Mouse (Mus musculus): ENCODE data around the gene Cyp4f17. TPM values are rescaled to one million over a fixed set of nuclear protein-coding genes. Genes with fewer than 3 reads are reported as not detected.
"Not testable (repeated sequence)": the region's sequence is repeated elsewhere in the genome, so short reads cannot be mapped to it uniquely, and the experiment has no call there.

Cyp4f17 gene
- total RNA-seq, 2 experiments from 2014 or later = 1.5 to 2.0 TPM

DNA sequence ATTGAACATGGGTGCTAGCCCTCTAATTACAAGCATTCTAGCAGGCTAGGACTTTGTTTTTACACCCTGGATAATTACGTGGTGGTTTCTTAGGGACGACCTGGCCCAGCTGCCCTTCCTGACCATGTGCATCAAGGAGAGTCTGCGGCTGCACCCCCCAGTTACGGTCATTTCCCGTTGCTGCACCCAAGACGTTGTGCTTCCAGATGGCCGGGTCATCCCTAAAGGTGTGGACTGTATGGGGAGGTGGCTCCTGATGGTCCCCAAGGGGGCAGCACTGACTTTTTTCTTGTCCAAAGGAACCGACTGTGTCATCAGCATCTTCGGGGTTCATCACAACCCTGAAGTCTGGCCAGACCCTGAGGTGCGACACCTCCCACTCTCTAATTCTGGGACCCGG, 21.9 kb downstream of the Cyp4f17 start:
- no peak for DNase-seq

DNA sequence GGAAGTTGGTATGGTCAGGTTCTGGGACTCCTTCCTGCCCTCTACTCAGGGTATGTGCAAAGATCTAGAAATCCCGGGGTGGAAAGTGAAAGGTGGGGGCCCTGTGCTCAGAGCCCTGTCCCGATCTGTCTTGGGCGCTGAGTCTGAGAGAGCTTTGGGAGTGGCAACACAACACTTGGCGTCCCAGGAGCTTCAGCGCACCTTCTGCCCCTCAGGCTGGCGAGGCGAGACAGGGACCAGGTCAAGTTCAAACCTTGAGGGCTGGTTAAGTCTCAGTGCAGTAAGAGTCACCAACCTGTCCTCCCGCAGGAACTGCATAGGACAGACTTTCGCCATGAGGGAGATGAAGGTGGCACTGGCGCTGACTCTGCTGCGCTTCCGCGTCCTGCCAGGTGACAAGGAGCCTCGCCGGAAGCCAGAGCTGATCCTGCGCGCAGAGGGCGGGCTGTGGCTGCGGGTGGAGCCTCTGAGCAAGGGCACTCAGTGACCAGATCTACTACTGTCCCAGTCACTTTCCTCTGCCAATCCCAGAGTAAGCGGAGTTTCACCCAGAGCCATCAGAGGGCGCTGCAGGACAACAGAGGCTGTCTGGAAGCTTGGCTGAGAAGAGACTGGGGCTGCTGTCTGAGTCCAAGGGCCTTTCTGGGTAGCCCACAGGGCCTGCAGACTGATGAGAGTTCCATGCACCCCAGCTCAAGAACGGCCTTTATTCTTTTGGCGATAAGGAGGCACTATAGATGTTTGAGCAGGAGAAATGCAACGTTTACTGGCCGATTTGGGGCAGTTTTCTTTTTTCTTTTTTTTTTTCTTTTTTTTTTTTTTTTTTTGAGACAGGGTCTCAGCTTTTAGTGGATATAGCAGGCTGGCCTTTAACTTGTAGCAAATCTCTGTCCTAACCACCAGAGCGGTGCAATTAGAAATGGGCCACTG, 22.8 kb downstream of the Cyp4f17 start:
- peak; percentile 78 for DNase-seq

DNA sequence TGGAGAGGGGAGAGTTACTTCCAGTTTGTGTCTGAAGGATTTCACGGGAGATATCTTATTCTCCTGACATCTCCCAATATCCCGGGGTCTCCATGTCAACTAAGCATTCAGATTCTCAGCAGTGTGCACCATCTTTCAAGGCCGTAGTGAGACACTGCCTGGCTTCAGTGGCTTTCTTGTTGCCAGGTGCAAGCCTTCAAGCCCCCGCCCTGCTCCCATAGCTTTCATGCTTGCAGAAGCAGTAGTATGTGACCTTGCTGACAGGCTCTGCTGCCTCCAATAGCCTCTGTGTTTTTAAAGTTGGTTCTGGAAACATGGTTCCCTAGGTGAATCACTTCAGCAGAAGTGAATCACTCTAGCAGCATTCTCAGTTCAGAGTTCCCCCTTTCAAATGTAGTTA, 26.5 kb downstream of the Cyp4f17 start:
- not testable (repeated sequence) for DNase-seq

DNA sequence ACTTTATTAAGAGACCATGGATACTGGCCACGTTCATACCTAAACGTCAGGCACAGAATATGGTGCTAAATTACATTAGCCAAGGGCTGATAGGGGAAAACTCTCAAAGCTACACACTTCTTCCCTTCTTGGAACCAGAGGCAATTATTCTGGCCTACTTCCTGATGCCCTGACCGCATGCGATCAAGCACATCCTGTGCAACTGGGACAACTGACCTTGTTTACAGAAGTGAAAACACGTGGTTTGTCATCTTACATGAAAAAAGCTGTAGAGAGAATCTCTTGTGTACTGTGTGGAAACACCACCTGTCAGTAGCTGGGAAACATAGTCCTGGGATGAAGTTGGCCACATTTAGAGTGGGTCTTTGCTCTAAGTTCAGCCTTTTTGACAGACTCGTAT, 28.2 kb downstream of the Cyp4f17 start:
- DNase-seq = no peak

DNA sequence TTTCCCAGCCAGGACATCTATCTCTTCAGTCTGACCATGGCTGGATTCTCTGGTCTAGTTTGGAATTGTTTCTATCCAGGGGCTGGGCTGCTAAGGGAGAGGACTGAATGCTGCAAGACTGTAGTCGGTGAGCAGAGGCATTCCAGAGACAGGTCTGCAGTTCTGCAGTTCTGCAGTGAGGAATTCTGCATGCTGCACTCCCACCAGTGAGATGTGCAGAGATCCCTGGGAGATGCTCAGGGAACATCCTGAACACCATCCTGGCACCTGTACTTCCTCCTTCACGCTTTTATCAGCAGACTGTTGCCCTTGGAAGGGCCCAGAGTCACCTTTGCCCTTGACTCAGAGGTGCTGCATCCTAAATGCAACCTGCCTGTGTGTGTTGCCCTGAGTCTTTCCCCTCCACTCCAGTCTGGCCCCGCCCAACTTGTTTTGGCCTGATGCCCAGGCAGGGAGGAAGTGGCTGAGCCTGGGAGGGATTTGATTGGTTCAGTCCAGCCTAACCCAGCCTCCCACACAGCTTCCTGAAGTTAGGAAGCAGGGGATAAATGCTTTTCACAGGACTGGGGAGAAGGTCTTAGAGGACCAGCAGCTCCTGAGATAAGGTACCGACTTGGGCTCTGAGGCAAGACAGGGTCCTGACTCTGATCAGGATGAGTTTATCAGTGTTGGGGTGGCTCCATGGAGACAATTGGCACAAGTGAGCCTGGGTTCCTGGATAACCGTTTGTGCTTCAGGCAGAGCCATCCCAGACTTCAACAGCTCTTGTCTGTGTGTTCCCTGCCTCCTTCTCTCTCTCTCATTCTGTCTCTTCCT, 30.4 kb downstream of the Cyp4f17 start, which contains the start of gene Cyp4f16:
Cyp4f16 (plus strand) TSS at position 508 of the 816 bp plus-strand sequence.
- DNase-seq = peak; percentile 82

DNA sequence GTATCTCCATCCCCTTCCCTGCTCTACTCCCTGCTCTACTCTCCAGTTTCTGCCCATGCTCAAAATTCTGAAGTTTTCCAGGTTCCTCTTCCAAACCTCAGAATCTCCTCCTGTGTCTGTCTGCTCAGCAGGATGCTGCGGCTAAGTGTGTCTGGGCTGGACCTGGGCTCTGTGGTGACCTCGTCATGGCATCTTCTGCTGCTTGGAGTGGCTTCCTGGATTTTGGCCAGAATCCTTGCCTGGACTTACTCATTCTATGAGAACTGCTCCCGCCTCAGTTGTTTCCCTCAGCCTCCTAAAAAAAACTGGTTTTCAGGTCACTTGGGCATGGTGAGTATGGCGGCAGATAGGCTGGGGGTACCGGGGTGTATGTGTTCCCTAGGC, 31.0 kb downstream of the Cyp4f17 start:
- DNase-seq = no peak

DNA sequence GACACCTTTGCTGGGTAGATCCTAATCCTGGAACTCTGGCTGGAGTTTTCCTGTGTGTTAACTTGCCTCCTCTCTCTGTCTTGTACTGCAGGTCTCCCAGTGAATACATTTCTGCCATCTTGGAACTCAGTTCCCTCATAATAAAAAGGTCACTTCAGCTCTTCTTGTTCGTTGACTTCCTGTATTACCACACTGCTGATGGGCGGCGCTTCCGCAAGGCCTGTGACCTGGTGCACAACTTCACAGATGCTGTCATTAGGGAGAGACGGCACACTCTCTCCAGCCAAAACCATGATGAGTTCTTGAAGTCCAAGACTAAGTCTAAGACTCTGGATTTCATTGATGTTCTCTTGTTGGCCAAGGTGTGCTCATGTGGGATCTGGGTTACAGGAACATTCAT, 38.9 kb downstream of the Cyp4f17 start:
- DNase-seq = not testable (repeated sequence)

DNA sequence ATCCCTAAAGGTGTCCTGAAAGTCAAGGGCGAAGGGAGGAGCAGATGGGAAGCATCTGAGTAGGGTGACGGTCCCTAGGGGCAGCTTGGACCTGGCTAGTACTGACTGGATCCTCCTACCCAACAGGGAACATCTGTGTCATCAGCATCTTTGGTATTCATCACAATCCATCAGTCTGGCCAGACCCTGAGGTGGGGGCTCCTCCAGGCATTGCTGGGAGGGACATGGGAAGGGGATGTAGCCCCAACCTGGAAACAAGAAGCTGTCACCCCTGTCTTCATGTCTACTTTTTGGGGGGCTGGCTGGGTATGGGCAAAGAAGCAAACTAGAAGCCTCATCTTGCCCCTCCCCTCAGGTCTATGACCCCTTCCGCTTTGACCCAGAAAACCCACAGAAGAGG, 44.5 kb downstream of the Cyp4f17 start:
- not testable (repeated sequence) for DNase-seq

DNA sequence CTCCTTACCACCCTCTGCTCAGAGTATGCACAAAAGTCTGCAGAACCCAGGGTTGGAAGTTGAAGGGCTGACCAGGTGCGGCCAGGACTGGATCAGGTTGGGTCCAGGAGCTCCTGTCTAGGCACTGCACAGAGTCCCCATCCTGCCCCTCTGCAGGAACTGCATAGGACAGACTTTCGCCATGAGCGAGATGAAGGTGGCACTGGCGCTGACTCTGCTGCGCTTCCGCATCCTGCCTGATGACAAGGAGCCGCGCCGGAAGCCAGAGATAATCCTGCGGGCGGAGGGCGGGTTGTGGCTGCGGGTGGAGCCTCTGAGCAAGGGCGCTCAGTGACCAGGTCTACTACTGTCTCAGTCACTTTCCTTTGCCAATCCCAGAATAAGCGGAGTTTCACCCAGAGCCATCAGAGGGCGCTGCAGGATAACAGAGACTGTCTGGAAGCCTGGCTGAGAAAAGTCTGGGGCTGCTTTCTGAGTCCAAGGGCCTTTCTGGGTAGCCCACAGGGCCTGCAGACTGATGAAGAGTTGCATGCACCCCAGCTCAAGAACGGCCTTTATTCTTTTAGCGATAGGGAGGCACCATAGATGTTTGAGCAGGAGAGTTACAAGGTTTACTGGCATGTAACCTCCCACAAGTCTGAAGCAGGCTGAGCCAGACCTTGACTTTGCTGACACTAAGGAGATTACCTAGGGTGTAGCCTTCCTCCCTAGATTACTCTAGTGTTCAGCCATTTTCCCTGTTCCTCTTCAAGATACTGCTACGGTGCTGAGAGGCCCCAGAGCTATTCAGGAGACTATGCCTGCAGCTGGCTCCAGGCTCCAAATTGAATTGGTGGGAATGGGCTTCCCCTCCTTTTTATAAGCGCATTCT, 45.3 kb downstream of the Cyp4f17 start:
- peak; percentile 51 for DNase-seq

DNA sequence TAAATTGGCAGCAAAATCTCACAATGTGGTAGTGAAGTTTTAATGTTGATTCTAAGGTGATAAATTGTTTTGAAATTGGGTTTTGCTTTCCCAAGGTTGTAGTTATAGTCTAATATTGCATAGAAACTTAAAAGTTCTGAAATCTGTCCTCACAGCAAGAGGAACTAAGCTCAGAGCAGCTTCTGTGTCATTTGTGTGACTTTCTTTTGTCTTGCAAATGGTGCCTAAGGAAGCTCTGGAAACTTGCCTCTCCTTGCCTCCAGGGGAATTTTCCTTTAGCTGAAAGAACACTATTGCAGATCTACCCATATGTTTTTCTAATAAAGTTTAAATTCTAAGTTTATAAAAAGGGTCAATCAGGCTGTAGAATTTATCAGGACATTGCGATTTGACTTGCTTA, 47.2 kb downstream of the Cyp4f17 start:
- DNase-seq = not testable (repeated sequence)

DNA sequence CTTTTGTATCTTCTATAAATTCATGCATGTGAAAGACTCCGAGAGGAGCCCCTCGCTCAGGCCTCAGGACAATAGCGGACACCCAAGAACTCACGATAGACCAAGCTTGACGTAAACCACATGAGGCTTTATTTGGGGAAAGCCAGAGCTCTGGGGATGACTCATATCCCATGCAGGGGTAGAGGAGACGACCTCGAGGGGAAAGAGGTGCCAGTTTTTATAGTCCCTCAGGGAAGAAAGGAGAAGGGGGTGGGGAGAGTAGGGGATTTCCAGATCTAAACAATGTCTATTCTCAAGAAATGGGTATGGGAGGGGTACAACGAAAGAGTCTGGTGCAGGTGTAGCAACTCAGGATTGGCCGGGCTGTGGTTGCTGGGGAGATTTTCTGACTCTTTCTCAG, 48.5 kb downstream of the Cyp4f17 start:
- DNase-seq = not testable (repeated sequence)

DNA sequence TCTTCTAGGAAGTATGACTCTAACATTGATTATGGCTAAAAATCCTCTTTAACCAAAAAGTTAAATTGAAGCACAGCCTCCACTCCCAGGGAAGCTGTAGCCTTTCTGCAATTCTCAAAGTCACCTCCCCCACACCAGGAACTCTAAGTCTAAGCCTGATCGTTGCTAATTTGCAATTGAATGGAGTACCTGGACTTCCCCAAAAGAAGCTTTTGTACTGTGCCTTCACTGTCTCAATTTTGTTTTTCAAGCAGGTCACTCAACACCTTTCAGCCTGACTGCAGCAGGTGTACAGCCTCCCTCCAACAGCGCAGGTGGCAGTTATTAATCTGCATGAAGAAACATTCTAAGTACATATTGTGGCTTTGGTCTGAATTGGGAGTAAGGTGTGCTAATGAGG, 57.5 kb downstream of the Cyp4f17 start:
- DNase-seq = not testable (repeated sequence)

DNA sequence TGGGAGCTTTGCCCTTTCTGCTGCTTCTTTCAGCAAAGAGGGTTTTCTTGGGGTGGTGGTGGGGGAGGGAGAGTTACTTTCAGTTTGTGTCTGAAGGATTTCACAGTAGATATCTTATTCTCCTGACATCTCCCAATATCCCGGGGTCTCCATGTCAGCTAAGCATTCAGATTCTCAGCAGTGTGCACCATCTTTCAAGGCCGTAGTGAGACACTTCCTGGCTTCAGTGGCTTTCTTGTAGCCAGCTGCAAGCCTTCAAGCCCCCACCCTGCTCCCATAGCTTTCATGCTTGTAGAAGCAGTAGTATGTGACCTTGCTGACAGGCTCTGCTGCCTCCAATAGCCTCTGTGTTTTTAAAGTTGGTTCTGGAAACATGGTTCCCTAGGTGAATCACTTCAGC, 67.4 kb downstream of the Cyp4f17 start:
- not testable (repeated sequence) for DNase-seq

DNA sequence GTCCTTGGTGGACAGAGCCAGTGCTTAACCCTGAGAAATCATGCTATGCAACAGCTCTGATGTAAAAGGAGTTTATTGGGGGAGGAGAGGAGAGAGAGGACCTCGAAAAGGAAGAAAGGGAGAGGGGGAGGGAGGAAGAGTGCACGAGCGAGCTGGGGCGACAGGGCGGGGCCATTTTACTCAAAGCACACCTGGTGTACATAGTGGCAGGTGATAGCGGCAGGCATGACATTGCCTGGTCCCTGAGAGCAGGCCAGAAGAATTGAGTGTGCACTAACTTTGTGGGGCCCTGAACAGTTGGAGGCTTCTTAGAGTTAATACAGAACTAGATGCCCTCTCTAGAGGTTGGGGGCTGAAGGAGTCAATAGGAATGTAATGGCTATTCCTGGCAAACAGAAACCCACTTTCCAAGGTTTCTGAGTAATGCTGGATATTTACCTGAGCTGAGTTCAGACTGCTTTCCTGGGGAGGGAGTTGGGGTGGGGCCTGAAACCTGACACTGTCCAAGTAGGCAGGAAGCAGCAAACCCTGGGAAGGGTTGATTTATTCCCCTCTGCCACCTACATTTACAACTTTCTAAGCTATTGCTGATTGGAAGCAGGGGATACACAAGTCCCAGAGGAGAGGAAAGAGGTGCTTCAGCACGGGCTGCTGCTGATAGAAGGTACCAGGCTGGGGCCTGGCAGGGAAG, 71.8 kb downstream of the Cyp4f17 start:
- no peak for DNase-seq

Other genes starting within 250 kb of the Cyp4f17 start
- 10 to 100 TPM; 36.6 to 37.5 TPM for gene Brd4, start 221.3 kb upstream of the Cyp4f17 start, total RNA-seq (2021)
- 10 to 100 TPM; 28.2 to 37.0 TPM for gene Akap8, start 184.8 kb upstream of the Cyp4f17 start, total RNA-seq (2021)
- 10 to 100 TPM; 26.0 to 33.3 TPM for gene Akap8l, start 155.4 kb upstream of the Cyp4f17 start, total RNA-seq (2021)
- 10 to 100 TPM; 10.9 TPM for gene Wiz, start 116.6 kb upstream of the Cyp4f17 start, total RNA-seq (2021)
- gene Rasal3, start 102.5 kb upstream of the Cyp4f17 start, total RNA-seq (2021) = under 1 TPM in 1 of 2 experiments, not detected in 1; 0.27 TPM
- not detected for gene Pglyrp2, start 81.9 kb upstream of the Cyp4f17 start, total RNA-seq (2021)
- 10 to 100 TPM in 1 of 2 experiments, under 1 TPM in 1; 0.26 to 22.0 TPM for gene Cyp4f39, start 53.3 kb upstream of the Cyp4f17 start, total RNA-seq (2021)
- gene Cyp4f16, start 30.5 kb downstream of the Cyp4f17 start, total RNA-seq (2021) = 1 to 10 TPM in 1 of 2 experiments, under 1 TPM in 1; 0.72 to 2.2 TPM
- not detected for gene Cyp4f37, start 115.3 kb downstream of the Cyp4f17 start, total RNA-seq (2021)
- not detected for gene Cyp4f40, start 152.8 kb downstream of the Cyp4f17 start, total RNA-seq (2021)
- gene Cyp4f15, start 179.6 kb downstream of the Cyp4f17 start, total RNA-seq (2021) = not detected